In genomic region chr7:118995671-118996070, GRCm38 (mm10) we compare ENCODE assay signal across 8 mouse cellular contexts. TPM values are rescaled to one million over a fixed set of nuclear protein-coding genes. Genes with fewer than 3 reads are reported as not detected.
DNase-seq lines count a peak whose midpoint lies in the region; ATAC-seq and TF ChIP-seq lines count a peak whose summit lies in the region.

No protein-coding gene starts in this region.

- peak overlapping the region; percentile 63 for H3K4me3 ChIP-seq in heart, embryonic 12.5 days
- peak overlapping the region; percentile 68; the same call in 1 of the 2 replicates for H3K4me3 ChIP-seq in forebrain, embryonic 15.5 days
- peak overlapping the region; percentile 78 for H3K4me3 ChIP-seq in midbrain, embryonic 11.5 days (ENCODE audit: low read depth, low read length)

- H3K27me3 ChIP-seq in heart, embryonic 12.5 days (replicated peaks): peaks cover 14% of the 10 kb centered on the region; the same call in 1 of the 2 replicates
- H3K27me3 ChIP-seq in Patski: no peaks in the 10 kb centered on the region
- H3K27me3 ChIP-seq in forebrain, embryonic 15.5 days: no peaks in the 10 kb centered on the region
- H3K27me3 ChIP-seq in midbrain, embryonic 11.5 days (ENCODE audit: control insufficient read depth, insufficient read depth, low read length): no peaks in the 10 kb centered on the region; the same call in none of the 2 replicates

- 11% methylated on average over 14 of the region's 14 CpGs for WGBS in heart, embryonic 12.5 days
- 5% methylated on average over 14 of the region's 14 CpGs for WGBS in forebrain, embryonic 15.5 days
- WGBS in midbrain, embryonic 11.5 days: 7% methylated on average over 14 of the region's 14 CpGs

- no peaks in the 10 kb centered on the region for H3K9me3 ChIP-seq in heart, embryonic 12.5 days (replicated peaks)
- no peaks in the 10 kb centered on the region for H3K9me3 ChIP-seq in forebrain, embryonic 15.5 days
- no peaks in the 10 kb centered on the region for H3K9me3 ChIP-seq in midbrain, embryonic 11.5 days (ENCODE audit: control insufficient read depth, low read length)

- CTCF ChIA-PET in Patski (lab: Charles Lee): interaction anchor here (0.7 to 2.0 kb wide), 16 partner anchors 22 to 255 kb away, joined by 3 to 17 read pairs (median 4); no protein-coding TSS in a partner anchor

- H3K4me1 ChIP-seq in heart, embryonic 12.5 days (replicated peaks): peaks cover 45% of the 10 kb centered on the region
- H3K4me1 ChIP-seq in forebrain, embryonic 15.5 days: peaks cover 52% of the 10 kb centered on the region
- peaks cover 33% of the 10 kb centered on the region for H3K4me1 ChIP-seq in midbrain, embryonic 11.5 days (ENCODE audit: control insufficient read depth, insufficient read depth, low read length)

- ATAC-seq in heart, embryonic 12.5 days (ENCODE audit: insufficient number of reproducible peaks, low FRiP score): peak; percentile 25; the same call in 1 of the 2 replicates
- peak; percentile 7 for ATAC-seq in Patski
- ATAC-seq in forebrain, embryonic 15.5 days (replicated peaks): peak; percentile 7
- peak; percentile 18 for ATAC-seq in midbrain, embryonic 11.5 days (ENCODE audit: low FRiP score)

- no peak for TF ChIP-seq CTCF in Patski (IDR thresholded peaks at IDR 0.05)

- H3K4me2 ChIP-seq in heart, embryonic 12.5 days: peak overlapping the region; percentile 94
- H3K4me2 ChIP-seq in forebrain, embryonic 15.5 days (replicated peaks): peak overlapping the region; percentile 90
- H3K4me2 ChIP-seq in midbrain, embryonic 11.5 days: peak overlapping the region; percentile 93

- H3K9ac ChIP-seq in heart, embryonic 12.5 days: 0 out of 2 replicates have a peak overlapping the region, but pooled peaks have one; percentile 81
- peak overlapping the region; percentile 72; the same call in 1 of the 2 replicates for H3K9ac ChIP-seq in forebrain, embryonic 15.5 days (replicated peaks)
- peak overlapping the region; percentile 91; the same call in 1 of the 2 replicates for H3K9ac ChIP-seq in midbrain, embryonic 11.5 days (ENCODE audit: low read length)

- DNase-seq in heart, adult 9 months (ENCODE audit: low spot score in 2 of 2): no peak
- no peak for DNase-seq in Patski (ENCODE audit: low read depth, low spot score)
- DNase-seq in midbrain, embryonic 11.5 days (ENCODE audit: low spot score, missing footprints): no peak
- DNase-seq in gastrocnemius, postnatal 4 days (ENCODE audit: low spot score in 2 of 2): no peak
- DNase-seq in layer of hippocampus, adult 9-11 months: no peak
- no peak for DNase-seq in layer of hippocampus, adult 18-20 months (ENCODE audit: low spot score in 2 of 2)

- in situ Hi-C loops in Patski (cut with MboI; ENCODE audit: low pct_unique_long_range_greater_than_20kb): loop anchor here (5.0 to 10.0 kb wide), 2 partner anchors 141 to 233 kb away; partner anchors contain the start of genes Iqck and Knop1

- H3K36me3 ChIP-seq in heart, embryonic 12.5 days: no peaks in the 10 kb centered on the region
- no peaks in the 10 kb centered on the region for H3K36me3 ChIP-seq in forebrain, embryonic 15.5 days
- no peaks in the 10 kb centered on the region for H3K36me3 ChIP-seq in midbrain, embryonic 11.5 days (ENCODE audit: control insufficient read depth, insufficient read depth, low read length)

- POLR2A ChIA-PET in Patski (lab: Charles Lee): interaction anchor here (0.7 to 0.9 kb wide), 3 partner anchors 145 to 264 kb away, joined by 3 to 7 read pairs (median 3); partner anchors contain the start of gene Vps35l

- no peak overlapping the region for H3K27ac ChIP-seq in heart, embryonic 12.5 days (ENCODE audit: poor library complexity, severe bottlenecking)
- H3K27ac ChIP-seq in forebrain, embryonic 15.5 days (replicated peaks): no peak overlapping the region
- no peak overlapping the region for H3K27ac ChIP-seq in midbrain, embryonic 11.5 days (ENCODE audit: low read depth, low read length)

RNA-seq across cellular contexts. Expression of gene Gprc5b, which starts 0.7 kb away (rescaled TPM):
- 3.3 and 3.6 TPM in 2 replicates for polyA plus RNA-seq in heart, embryonic 12.5 days (2016; fragmentation: Nextera tagmentation; extraction: Ambion mirVana)
- 23.3 TPM for polyA plus RNA-seq in Patski (2021)
- 6.5 and 7.3 TPM in 2 replicates for polyA plus RNA-seq in forebrain, embryonic 15.5 days (2015; fragmentation: Nextera tagmentation; extraction: Ambion mirVana)
- polyA plus RNA-seq in midbrain, embryonic 11.5 days (2014; fragmentation: Nextera tagmentation; extraction: Ambion mirVana): 20.0 and 20.1 TPM in 2 replicates
- 10 to 100 TPM; 47.2 to 48.9 TPM for total RNA-seq in gastrocnemius, postnatal 4 days (2021)
- total RNA-seq in layer of hippocampus, adult 18-20 months (2021): 100 to 1,000 TPM; 139 to 155 TPM
